Mouse (Mus musculus): ENCODE measurements around the gene 1700021F07Rik.

1700021F07Rik gene

DNA sequence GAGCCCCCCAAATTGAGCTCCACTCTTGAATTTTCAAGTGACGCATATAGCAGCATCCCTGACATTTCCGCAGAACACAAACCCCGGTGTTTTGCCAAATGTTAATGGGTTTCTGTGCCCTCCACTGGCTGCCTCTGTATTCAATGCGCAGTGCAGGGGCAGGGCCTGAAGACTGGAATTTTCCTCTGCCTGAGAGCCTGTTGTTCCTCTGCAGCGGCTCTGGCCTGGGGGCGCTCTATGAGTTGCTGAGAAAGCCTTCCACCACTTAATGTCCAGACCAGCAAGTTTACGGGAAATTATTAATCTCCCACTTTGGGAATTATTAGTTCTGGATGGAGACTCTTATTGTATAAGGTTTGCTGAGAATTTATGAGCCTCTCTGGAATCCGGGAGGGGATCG is 41.8 kb downstream of the 1700021F07Rik start:
- DNase-seq, result no peak
